Mouse (Mus musculus): ENCODE data around the gene Adgrg2. TPM values are rescaled to one million over a fixed set of nuclear protein-coding genes. Genes with fewer than 3 reads are reported as not detected.

Gene Adgrg2
- total RNA-seq, 2 experiments from 2014 or later, result 0.87 to 1.3 TPM

- peak; percentile 88 to 90 for DNase-seq
These were observed 111.9 kb downstream of the Adgrg2 start, which contains the start of gene Phka2 for GRCm38 (mm10) chrX:160502048-160503041. TSS of gene Phka2 (plus strand) at chrX:160502166.

DNA sequence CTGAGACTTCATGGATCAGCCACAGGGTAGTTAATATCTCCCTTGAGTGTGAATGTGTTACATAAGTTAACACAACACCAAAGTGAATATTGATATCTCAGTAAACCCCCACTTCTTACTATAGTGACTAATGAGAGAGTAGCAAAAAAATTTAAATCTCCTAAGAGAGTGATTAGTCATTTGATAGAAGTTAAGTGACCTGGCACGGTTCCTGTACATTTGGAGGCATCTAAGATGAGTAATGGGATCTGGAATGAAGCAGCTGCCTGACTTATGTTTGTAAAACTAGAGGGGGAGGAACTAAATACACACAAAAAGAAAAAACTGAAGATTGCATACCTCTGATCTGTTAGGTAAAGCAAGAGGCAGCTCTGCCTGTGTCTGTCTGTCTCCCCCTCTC is 118.6 kb downstream of the Adgrg2 start:
- no peak for DNase-seq

GRCm38 (mm10) chrX:160510197-160510596 is 119.7 kb downstream of the Adgrg2 start:
- DNase-seq, result peak in 1 of 2 experiments; percentile 31

DNA sequence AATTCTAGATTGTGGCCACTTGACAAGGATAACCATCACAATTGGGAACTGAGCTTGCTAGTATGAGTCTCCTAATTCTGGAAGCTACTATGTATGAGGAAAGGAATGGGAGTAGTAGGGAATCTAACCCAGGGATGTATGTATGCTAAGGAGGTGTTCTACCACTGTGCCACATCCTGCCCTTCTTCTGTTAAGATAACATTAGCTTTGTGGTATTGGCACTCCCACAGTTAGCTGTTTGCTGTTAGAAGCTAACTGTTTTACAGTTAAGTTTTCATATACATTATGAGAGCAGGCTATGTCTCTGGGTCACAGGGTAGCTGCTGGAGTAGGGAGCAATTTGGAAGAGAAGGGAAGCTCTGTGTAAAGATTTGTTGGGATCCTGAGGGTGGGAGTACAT is 125.5 kb downstream of the Adgrg2 start:
- DNase-seq, result no peak

GRCm38 (mm10) chrX:160542772-160543171 is 152.3 kb downstream of the Adgrg2 start:
- peak; percentile 10 to 53 for DNase-seq

Other genes starting within 250 kb of the Adgrg2 start
- 10 to 100 TPM; 12.1 to 13.3 TPM for gene Phka2, start 111.5 kb downstream of the Adgrg2 start, total RNA-seq (2021)